Mouse (Mus musculus): ENCODE data around the gene Mef2b. TPM values are rescaled to one million over a fixed set of nuclear protein-coding genes. Genes with fewer than 3 reads are reported as not detected.

The Mef2b gene
- total and polyA plus RNA-seq, 2 experiments from 2014 or later: 0.20 TPM; not detected in 1

DNA sequence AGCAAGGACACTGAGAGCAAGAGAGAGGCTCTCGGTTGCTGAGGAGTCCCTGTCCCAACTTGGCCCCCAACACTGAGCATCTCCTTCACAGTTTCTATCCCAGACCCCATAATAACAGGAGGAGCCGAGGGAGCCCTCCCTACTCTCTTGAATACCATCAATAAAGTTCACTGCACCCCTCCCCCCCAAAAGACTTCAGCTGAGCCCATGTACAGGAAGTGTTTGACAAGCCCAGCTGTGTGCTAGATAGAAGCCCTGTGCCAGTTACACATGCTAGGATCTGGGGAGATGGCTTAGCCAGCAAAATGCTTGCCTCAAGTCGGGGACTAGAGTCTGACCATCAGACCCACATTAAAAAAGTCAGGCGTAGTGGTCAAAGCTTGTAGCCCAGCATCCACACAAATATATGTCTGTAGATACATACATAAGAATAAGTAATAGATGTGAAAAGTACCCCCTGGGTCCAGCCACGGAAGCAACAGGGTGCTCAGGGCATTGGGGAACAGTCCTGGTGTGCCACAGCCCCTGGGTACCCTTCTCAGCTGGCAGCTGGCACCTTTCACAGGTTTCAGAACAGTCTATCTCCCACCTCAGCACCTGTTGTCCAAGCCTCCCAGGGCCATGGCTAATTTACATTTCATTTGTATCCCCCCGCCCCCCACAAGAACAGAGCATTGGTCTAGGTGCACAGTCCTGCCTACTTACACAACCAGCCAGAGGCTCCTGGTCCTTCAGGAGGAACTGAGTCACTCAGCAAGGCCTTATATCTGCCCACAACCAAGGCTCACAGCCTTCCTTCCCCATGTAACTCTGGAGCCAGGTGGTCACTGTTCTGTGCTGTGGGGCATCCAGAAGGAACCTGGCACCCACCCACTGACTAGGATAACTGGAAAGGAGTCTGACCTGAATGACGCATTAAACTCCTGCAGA lies 8.4 kb downstream of the Mef2b start:
- ATAC-seq (ENCODE audit: insufficient read depth, low read depth) (no peak), DNase-seq (ENCODE audit: low spot score) (no peak)
- H3K9ac ChIP-seq (replicated peaks; ENCODE audit: low read depth, low read length): no peak overlapping the region
- no peak overlapping the region for H3K4me3 ChIP-seq (ENCODE audit: low read depth, low read length)
- peaks cover 32% of the 10 kb centered on the region for H3K36me3 ChIP-seq (replicated peaks; ENCODE audit: control insufficient read depth, insufficient read depth, low read length)
- H3K9me3 ChIP-seq (replicated peaks; ENCODE audit: control insufficient read depth, low read length): no peaks in the 10 kb centered on the region
- H3K27me3 ChIP-seq (ENCODE audit: control insufficient read depth, insufficient read depth, low read length): no peaks in the 10 kb centered on the region
- H3K4me2 ChIP-seq (ENCODE audit: low read depth, low read length): no peak overlapping the region
- TF ChIP-seq CTCF (IDR thresholded peaks at IDR 0.05; ENCODE audit: low read depth): no peak
- TF ChIP-seq EP300 (IDR thresholded peaks at IDR 0.05; ENCODE audit: low read depth): no peak
- no peaks in the 10 kb centered on the region for H3K4me1 ChIP-seq (ENCODE audit: control insufficient read depth, insufficient read depth)
- H3K27ac ChIP-seq (ENCODE audit: low read depth): no peak overlapping the region; the same call in 1 of the 2 replicates
- WGBS: 86% methylated on average over 7 of the region's 7 CpGs

DNA sequence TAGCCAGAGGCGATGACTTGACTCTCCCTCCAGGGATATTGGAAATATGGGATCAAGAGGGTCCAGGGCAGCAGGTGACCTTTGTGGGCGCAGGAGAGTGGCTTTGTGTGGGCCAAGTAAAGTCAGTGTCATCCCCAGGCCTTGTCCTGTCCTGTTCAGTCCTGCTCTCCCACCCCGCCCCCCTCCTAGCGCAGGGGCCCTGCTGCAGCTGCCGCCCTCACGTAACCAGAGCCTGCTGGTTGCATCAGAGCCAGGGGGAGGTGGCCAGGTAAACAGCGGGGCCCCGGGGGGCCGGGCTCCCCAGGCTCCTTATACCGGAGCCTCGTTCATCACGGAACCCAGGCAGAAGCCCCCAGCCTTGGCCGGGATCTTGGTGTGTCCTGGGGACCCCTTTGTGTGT lies 10.6 kb downstream of the Mef2b start:
- DNase-seq (ENCODE audit: low spot score): no peak
- no peak overlapping the region for H3K9ac ChIP-seq (replicated peaks; ENCODE audit: low read depth, low read length)
- H3K4me2 ChIP-seq (ENCODE audit: low read depth, low read length): no peak overlapping the region
- no peak overlapping the region for H3K27ac ChIP-seq (ENCODE audit: low read depth)
- 12% methylated on average over 13 of the region's 13 CpGs for WGBS
- no peaks in the 10 kb centered on the region for H3K9me3 ChIP-seq (replicated peaks; ENCODE audit: control insufficient read depth, low read length)
- no peaks in the 10 kb centered on the region for H3K4me1 ChIP-seq (ENCODE audit: control insufficient read depth, insufficient read depth)
- TF ChIP-seq EP300 (IDR thresholded peaks at IDR 0.05; ENCODE audit: low read depth) (no peak), CTCF (IDR thresholded peaks at IDR 0.05; ENCODE audit: low read depth) (no peak)
- H3K27me3 ChIP-seq (ENCODE audit: control insufficient read depth, insufficient read depth, low read length): no peaks in the 10 kb centered on the region
- no peak for ATAC-seq (ENCODE audit: insufficient read depth, low read depth)
- no peak overlapping the region for H3K4me3 ChIP-seq (ENCODE audit: low read depth, low read length)
- peaks cover 19% of the 10 kb centered on the region for H3K36me3 ChIP-seq (replicated peaks; ENCODE audit: control insufficient read depth, insufficient read depth, low read length)

DNA sequence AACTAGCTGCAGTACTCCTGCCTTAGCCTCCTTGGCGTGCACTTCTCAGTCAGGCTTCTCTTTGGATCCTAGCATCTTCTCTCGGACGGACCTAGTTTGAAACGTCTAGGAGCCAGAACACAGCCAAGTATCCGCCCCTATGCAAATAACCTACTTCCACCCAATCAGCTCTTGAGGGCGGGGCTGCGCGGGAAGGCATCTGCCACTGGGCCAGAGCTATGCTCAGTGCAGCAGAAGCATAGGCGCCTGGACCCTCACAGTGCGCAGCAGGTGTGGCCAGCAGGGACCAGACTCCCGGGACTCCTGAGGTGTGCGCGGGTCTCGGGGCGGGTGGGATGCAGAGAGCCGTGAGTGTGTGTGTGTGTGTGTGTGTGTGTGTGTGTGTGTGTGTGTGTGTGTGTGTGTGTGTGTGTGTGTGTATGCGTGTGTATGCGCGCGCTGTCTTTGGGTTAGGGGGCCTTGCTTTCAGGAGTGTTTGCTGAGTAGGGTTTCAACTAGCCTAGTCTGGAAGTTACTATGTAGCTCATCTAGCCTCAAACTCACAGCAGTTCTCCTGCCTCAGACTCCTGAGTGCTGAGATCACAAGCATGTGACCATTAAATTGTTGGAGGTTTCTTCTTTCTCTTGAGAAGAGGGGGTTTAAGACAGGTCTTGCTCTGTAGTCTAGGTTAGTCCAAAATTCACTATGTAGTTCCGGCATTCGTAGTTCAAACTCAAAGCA lies 13.2 kb downstream of the Mef2b start:
- H3K4me2 ChIP-seq (ENCODE audit: low read depth, low read length): peak overlapping the region; percentile 30
- H3K9ac ChIP-seq (replicated peaks; ENCODE audit: low read depth, low read length): no peak overlapping the region
- H3K36me3 ChIP-seq (replicated peaks; ENCODE audit: control insufficient read depth, insufficient read depth, low read length): no peaks in the 10 kb centered on the region
- no peaks in the 10 kb centered on the region for H3K27me3 ChIP-seq (ENCODE audit: control insufficient read depth, insufficient read depth, low read length)
- H3K4me1 ChIP-seq (ENCODE audit: control insufficient read depth, insufficient read depth): no peaks in the 10 kb centered on the region
- DNase-seq (ENCODE audit: low spot score) (peak; percentile 70), ATAC-seq (ENCODE audit: insufficient read depth, low read depth) (peak; percentile 92)
- no peaks in the 10 kb centered on the region for H3K9me3 ChIP-seq (replicated peaks; ENCODE audit: control insufficient read depth, low read length)
- WGBS: 16% methylated on average over 22 of the region's 22 CpGs
- H3K27ac ChIP-seq (ENCODE audit: low read depth): no peak overlapping the region
- TF ChIP-seq CTCF (IDR thresholded peaks at IDR 0.05; ENCODE audit: low read depth) (no peak), EP300 (IDR thresholded peaks at IDR 0.05; ENCODE audit: low read depth) (no peak)
- H3K4me3 ChIP-seq (ENCODE audit: low read depth, low read length): peak overlapping the region; percentile 5; the same call in 1 of the 2 replicates

DNA sequence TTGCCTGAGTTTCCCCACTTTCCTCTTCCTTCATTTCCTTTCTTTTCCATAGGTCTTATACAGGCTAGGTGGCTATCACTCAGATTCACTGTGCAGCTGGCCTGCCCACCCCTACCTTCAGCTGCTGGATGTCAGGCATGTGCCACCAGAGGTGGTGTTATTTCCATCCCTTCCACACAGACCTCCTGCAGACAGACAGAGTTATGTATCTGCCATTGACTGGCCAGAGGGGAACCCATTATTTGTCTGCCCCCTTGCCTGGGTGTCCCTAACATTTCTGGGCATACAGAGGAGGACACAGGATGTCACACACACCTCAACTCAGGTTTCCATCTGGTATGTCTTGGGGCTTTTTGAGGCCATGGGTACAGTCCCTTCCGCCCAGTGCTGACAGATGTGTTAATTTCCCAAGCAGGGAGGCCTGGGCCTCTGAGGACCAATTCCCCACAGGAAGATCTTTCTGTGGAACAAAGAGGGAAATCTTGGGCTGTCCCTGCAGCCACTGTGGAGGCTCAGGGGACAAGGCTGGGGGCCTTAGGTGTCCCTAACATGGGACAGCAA lies 17.8 kb downstream of the Mef2b start:
- WGBS: 93% methylated on average over 1 of the region's 1 CpGs
- H3K27ac ChIP-seq (ENCODE audit: low read depth): no peak overlapping the region

DNA sequence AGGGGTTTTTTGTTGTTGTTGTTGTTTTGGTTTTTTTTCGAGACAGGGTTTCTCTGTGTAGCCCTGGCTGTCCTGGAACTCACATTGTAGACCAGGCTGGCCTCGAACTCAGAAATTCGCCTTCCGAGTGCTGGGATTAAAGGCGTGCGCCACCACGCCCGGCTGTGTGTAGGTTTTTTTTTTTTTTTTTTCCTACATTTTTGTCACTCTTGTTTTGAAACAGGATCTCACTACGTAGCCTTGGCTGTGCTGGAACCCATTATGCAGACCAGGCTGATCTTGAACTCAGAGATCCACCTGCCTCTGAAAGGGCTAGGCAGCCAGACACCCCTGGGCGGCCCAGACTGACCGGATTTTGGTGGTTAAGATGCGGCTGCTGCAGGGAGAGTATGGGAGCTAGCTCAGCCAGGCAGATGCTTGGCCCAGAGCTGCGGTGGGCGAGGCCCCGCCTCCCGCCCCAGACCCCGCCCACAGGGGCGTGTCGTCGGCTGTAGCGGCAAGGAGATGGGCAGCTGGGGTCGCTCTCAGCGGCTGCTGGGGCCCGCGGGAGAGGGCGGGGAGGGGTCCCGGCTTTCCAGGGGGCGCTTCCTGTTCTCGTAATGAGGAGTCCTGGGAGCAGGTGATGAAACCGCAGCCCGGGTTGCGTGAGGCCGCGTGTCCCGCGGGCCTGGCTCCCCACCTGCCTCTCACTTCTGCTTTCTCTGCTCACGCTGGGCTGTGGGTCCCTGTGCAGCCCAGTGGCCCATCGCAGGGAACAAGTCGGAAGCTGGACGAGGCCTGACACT lies 18.8 kb downstream of the Mef2b start:
- peak overlapping the region; percentile 48 for H3K4me3 ChIP-seq (ENCODE audit: low read depth, low read length)
- H3K36me3 ChIP-seq (replicated peaks; ENCODE audit: control insufficient read depth, insufficient read depth, low read length): no peaks in the 10 kb centered on the region
- H3K27ac ChIP-seq (ENCODE audit: low read depth): no peak overlapping the region
- ATAC-seq (ENCODE audit: insufficient read depth, low read depth): peak; percentile 86
- H3K4me1 ChIP-seq (ENCODE audit: control insufficient read depth, insufficient read depth): no peaks in the 10 kb centered on the region
- no peak overlapping the region for H3K9ac ChIP-seq (replicated peaks; ENCODE audit: low read depth, low read length)
- WGBS: 11% methylated on average over 39 of the region's 40 CpGs
- peak overlapping the region; percentile 66 for H3K4me2 ChIP-seq (ENCODE audit: low read depth, low read length)
- H3K27me3 ChIP-seq (ENCODE audit: control insufficient read depth, insufficient read depth, low read length): no peaks in the 10 kb centered on the region
- H3K9me3 ChIP-seq (replicated peaks; ENCODE audit: control insufficient read depth, low read length): no peaks in the 10 kb centered on the region
- DNase-seq (ENCODE audit: low spot score): no peak
- TF ChIP-seq CTCF (IDR thresholded peaks at IDR 0.05; ENCODE audit: low read depth) (no peak), EP300 (IDR thresholded peaks at IDR 0.05; ENCODE audit: low read depth) (no peak)

More for the DNA sequence above, 17.8 kb downstream of the Mef2b start:
- Histone ChIP-seq H3K4me2 (ENCODE audit: low read depth, low read length) (no peak overlapping the region), H3K9me3 (replicated peaks; ENCODE audit: control insufficient read depth, low read length) (no peaks in the 10 kb centered on the region), H3K4me3 (ENCODE audit: low read depth, low read length) (no peak overlapping the region), H3K9ac (replicated peaks; ENCODE audit: low read depth, low read length) (no peak overlapping the region), H3K36me3 (replicated peaks; ENCODE audit: control insufficient read depth, insufficient read depth, low read length) (no peaks in the 10 kb centered on the region), H3K27me3 (ENCODE audit: control insufficient read depth, insufficient read depth, low read length) (no peaks in the 10 kb centered on the region), H3K4me1 (ENCODE audit: control insufficient read depth, insufficient read depth) (no peaks in the 10 kb centered on the region)
- DNase-seq (ENCODE audit: low spot score) (no peak), ATAC-seq (ENCODE audit: insufficient read depth, low read depth) (no peak)
- TF ChIP-seq EP300 (IDR thresholded peaks at IDR 0.05; ENCODE audit: low read depth) (no peak), CTCF (IDR thresholded peaks at IDR 0.05; ENCODE audit: low read depth) (no peak)
